Mouse (Mus musculus): ENCODE data around the gene Eps8.

GRCm38 (mm10) chr6:137557159-137557558 is 97.5 kb downstream of the Eps8 start:
- TF ChIP-seq CTCF (IDR thresholded peaks at IDR 0.05 in 2 of 3, conservative IDR thresholded peaks at IDR 0.05 in 1 of 3; ENCODE audit: control insufficient read depth in 1 of 3, insufficient read depth in 1 of 3, low read depth in 2 of 3, low read length in 3 of 3, poor library complexity in 1 of 3, severe bottlenecking in 1 of 3) (no peak), RAD21 (IDR thresholded peaks at IDR 0.05; ENCODE audit: low read depth, low read length) (no peak), USF1 (IDR thresholded peaks at IDR 0.05; ENCODE audit: low read depth, low read length) (no peak), MAX (IDR thresholded peaks at IDR 0.05; ENCODE audit: low read length) (no peak), TCF12 (IDR thresholded peaks at IDR 0.05; ENCODE audit: low read depth, low read length) (no peak), TBP (IDR thresholded peaks at IDR 0.05; ENCODE audit: low read depth, low read length) (no peak), POLR2A (IDR thresholded peaks at IDR 0.05; ENCODE audit: control insufficient read depth in 1 of 2, insufficient read depth in 1 of 2, low read depth in 1 of 2, low read length in 2 of 2, poor library complexity in 1 of 2) (no peak), EP300 (IDR thresholded peaks at IDR 0.05; ENCODE audit: low read depth in 1 of 2, low read length in 2 of 2) (no peak), ZNF384 (IDR thresholded peaks at IDR 0.05; ENCODE audit: low read depth, low read length) (no peak), HCFC1 (IDR thresholded peaks at IDR 0.05; ENCODE audit: low read depth, low read length) (no peak), NRF1 (IDR thresholded peaks at IDR 0.05; ENCODE audit: insufficient read depth, low read depth, low read length, poor library complexity, severe bottlenecking) (no peak)
